Mouse (Mus musculus) liver, embryonic 12.5 days (tissue): ENCODE results near the gene Cyp4a29. TPM values are rescaled to one million over a fixed set of nuclear protein-coding genes. Genes with fewer than 3 reads are reported as not detected.

Experiments
- polyA plus RNA-seq: library from polyadenylated mRNA; unstranded; fragments of >200 nt; fragmentation: Nextera tagmentation; extraction: Ambion mirVana; gene quantifications from 2 replicates; pipeline ENCODE4 v1.2.1, GENCODE M21; 2016

Cyp4a29 gene
- polyA plus RNA-seq, 1 experiment from 2014 or later: not detected

Other genes starting within 250 kb of the Cyp4a29 start
- 14.2 and 16.2 TPM in 2 replicates for gene Stil, start 241.9 kb upstream of the Cyp4a29 start, polyA plus RNA-seq
- gene Tal1, start 185.7 kb upstream of the Cyp4a29 start, polyA plus RNA-seq: 57.1 and 58.7 TPM in 2 replicates
- gene Pdzk1ip1, start 153.4 kb upstream of the Cyp4a29 start, polyA plus RNA-seq: 30.2 and 33.1 TPM in 2 replicates
- 0.08 and 0.14 TPM in 2 replicates for gene Cyp4x1, start 107.8 kb upstream of the Cyp4a29 start, polyA plus RNA-seq
- gene Cyp4a12a, start 57.0 kb downstream of the Cyp4a29 start, polyA plus RNA-seq: not detected in 2 replicates
- not detected in 2 replicates for gene Cyp4a12b, start 169.5 kb downstream of the Cyp4a29 start, polyA plus RNA-seq
- gene Cyp4a30b, start 210.5 kb downstream of the Cyp4a29 start, polyA plus RNA-seq: not detected in 2 replicates